Mouse (Mus musculus): ENCODE results near the gene Mest. TPM values are rescaled to one million over a fixed set of nuclear protein-coding genes. Genes with fewer than 3 reads are reported as not detected.

The Mest gene
- polyA plus RNA-seq, 1 experiment: 15.1 TPM

DNA sequence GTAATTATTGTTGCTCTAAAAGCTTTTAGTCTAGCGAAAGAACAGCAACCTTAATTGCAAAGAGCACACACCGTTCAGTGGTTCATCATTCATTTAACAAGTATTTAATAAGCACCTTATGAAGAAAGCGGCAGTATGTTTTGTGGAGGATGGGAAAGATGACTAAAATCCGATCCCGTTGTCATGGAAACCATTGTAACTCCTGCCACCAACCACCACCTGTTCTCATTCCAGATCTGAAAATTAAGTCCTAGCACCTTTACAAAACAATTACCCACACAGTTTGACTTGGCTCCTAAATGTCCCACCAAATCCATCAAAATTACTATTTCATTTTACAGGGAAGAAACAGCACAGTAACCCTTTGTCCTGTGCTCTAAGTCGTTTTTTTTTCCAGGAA lies 29.1 kb upstream of the Mest start:
- H3K4me1 ChIP-seq (ENCODE audit: control insufficient read depth, insufficient read depth, insufficient read length, low read length): peaks cover 3% of the 10 kb centered on the region; the same call in 1 of the 2 replicates
- TF ChIP-seq POLR2A (IDR thresholded peaks at IDR 0.05; ENCODE audit: low read depth, low read length): no peak
- TF ChIP-seq CTCF (IDR thresholded peaks at IDR 0.05; ENCODE audit: extremely low read depth, insufficient read length, insufficient replicate concordance, low read depth, low read length): no peak
- no peaks in the 10 kb centered on the region for H3K36me3 ChIP-seq (ENCODE audit: control insufficient read depth, insufficient read depth, low read length)
- no peak overlapping the region for H3K27ac ChIP-seq (ENCODE audit: insufficient read depth, low read depth, low read length)
- 41% methylated on average over 6 of the region's 6 CpGs for WGBS
- no peaks in the 10 kb centered on the region for H3K27me3 ChIP-seq (ENCODE audit: control insufficient read depth, insufficient read depth, low read length)
- no peak overlapping the region for H3K4me3 ChIP-seq (ENCODE audit: low read depth, low read length)

- H3K27me3 ChIP-seq (ENCODE audit: control insufficient read depth, insufficient read depth, low read length): no peaks in the 10 kb centered on the region
- no peaks in the 10 kb centered on the region for H3K36me3 ChIP-seq (ENCODE audit: control insufficient read depth, insufficient read depth, low read length)
- no peak overlapping the region for H3K27ac ChIP-seq (ENCODE audit: insufficient read depth, low read depth, low read length)
- TF ChIP-seq CTCF (IDR thresholded peaks at IDR 0.05; ENCODE audit: extremely low read depth, insufficient read length, insufficient replicate concordance, low read depth, low read length) (no peak), POLR2A (IDR thresholded peaks at IDR 0.05; ENCODE audit: low read depth, low read length) (no peak)
- H3K4me3 ChIP-seq (ENCODE audit: low read depth, low read length): no peak overlapping the region
- WGBS: 92% methylated on average over 8 of the region's 8 CpGs
- H3K4me1 ChIP-seq (ENCODE audit: control insufficient read depth, insufficient read depth, insufficient read length, low read length): peaks cover 3% of the 10 kb centered on the region; the same call in 1 of the 2 replicates
Measured at GRCm38 (mm10) chr6:30695124-30695523, 28.2 kb upstream of the Mest start.

GRCm38 (mm10) chr6:30697464-30697863 lies 25.9 kb upstream of the Mest start:
- Histone ChIP-seq H3K27ac (ENCODE audit: insufficient read depth, low read depth, low read length) (no peak overlapping the region), H3K36me3 (ENCODE audit: control insufficient read depth, insufficient read depth, low read length) (no peaks in the 10 kb centered on the region), H3K27me3 (ENCODE audit: control insufficient read depth, insufficient read depth, low read length) (no peaks in the 10 kb centered on the region), H3K4me3 (ENCODE audit: low read depth, low read length) (no peak overlapping the region), H3K4me1 (ENCODE audit: control insufficient read depth, insufficient read depth, insufficient read length, low read length) (peaks cover 3% of the 10 kb centered on the region; the same call in 1 of the 2 replicates)
- TF ChIP-seq CTCF (IDR thresholded peaks at IDR 0.05; ENCODE audit: extremely low read depth, insufficient read length, insufficient replicate concordance, low read depth, low read length) (no peak), POLR2A (IDR thresholded peaks at IDR 0.05; ENCODE audit: low read depth, low read length) (no peak)
- WGBS: 67% methylated on average over 5 of the region's 5 CpGs

GRCm38 (mm10) chr6:30698036-30698435 lies 25.3 kb upstream of the Mest start:
- no peak overlapping the region for H3K27ac ChIP-seq (ENCODE audit: insufficient read depth, low read depth, low read length)
- TF ChIP-seq CTCF (IDR thresholded peaks at IDR 0.05; ENCODE audit: extremely low read depth, insufficient read length, insufficient replicate concordance, low read depth, low read length) (no peak), POLR2A (IDR thresholded peaks at IDR 0.05; ENCODE audit: low read depth, low read length) (no peak)
- no peak overlapping the region for H3K4me3 ChIP-seq (ENCODE audit: low read depth, low read length)
- no peaks in the 10 kb centered on the region for H3K36me3 ChIP-seq (ENCODE audit: control insufficient read depth, insufficient read depth, low read length)
- no peaks in the 10 kb centered on the region for H3K27me3 ChIP-seq (ENCODE audit: control insufficient read depth, insufficient read depth, low read length)
- H3K4me1 ChIP-seq (ENCODE audit: control insufficient read depth, insufficient read depth, insufficient read length, low read length): no peaks in the 10 kb centered on the region
- 83% methylated on average over 4 of the region's 4 CpGs for WGBS

- 47% methylated on average over 6 of the region's 6 CpGs for WGBS
- TF ChIP-seq CTCF (IDR thresholded peaks at IDR 0.05; ENCODE audit: extremely low read depth, insufficient read length, insufficient replicate concordance, low read depth, low read length) (no peak), POLR2A (IDR thresholded peaks at IDR 0.05; ENCODE audit: low read depth, low read length) (no peak)
- Histone ChIP-seq H3K36me3 (ENCODE audit: control insufficient read depth, insufficient read depth, low read length) (no peaks in the 10 kb centered on the region), H3K27me3 (ENCODE audit: control insufficient read depth, insufficient read depth, low read length) (no peaks in the 10 kb centered on the region), H3K4me1 (ENCODE audit: control insufficient read depth, insufficient read depth, insufficient read length, low read length) (no peaks in the 10 kb centered on the region), H3K27ac (ENCODE audit: insufficient read depth, low read depth, low read length) (no peak overlapping the region), H3K4me3 (ENCODE audit: low read depth, low read length) (no peak overlapping the region)
Measured at GRCm38 (mm10) chr6:30700182-30700581, 23.2 kb upstream of the Mest start.

GRCm38 (mm10) chr6:30702881-30703280 lies 20.5 kb upstream of the Mest start:
- Histone ChIP-seq H3K36me3 (ENCODE audit: control insufficient read depth, insufficient read depth, low read length) (no peaks in the 10 kb centered on the region), H3K27ac (ENCODE audit: insufficient read depth, low read depth, low read length) (no peak overlapping the region), H3K4me3 (ENCODE audit: low read depth, low read length) (no peak overlapping the region), H3K27me3 (ENCODE audit: control insufficient read depth, insufficient read depth, low read length) (no peaks in the 10 kb centered on the region), H3K4me1 (ENCODE audit: control insufficient read depth, insufficient read depth, insufficient read length, low read length) (no peaks in the 10 kb centered on the region)
- no peak for TF ChIP-seq POLR2A (IDR thresholded peaks at IDR 0.05; ENCODE audit: low read depth, low read length)
- no peak for TF ChIP-seq CTCF (IDR thresholded peaks at IDR 0.05; ENCODE audit: extremely low read depth, insufficient read length, insufficient replicate concordance, low read depth, low read length)
- 86% methylated on average over 6 of the region's 6 CpGs for WGBS

DNA sequence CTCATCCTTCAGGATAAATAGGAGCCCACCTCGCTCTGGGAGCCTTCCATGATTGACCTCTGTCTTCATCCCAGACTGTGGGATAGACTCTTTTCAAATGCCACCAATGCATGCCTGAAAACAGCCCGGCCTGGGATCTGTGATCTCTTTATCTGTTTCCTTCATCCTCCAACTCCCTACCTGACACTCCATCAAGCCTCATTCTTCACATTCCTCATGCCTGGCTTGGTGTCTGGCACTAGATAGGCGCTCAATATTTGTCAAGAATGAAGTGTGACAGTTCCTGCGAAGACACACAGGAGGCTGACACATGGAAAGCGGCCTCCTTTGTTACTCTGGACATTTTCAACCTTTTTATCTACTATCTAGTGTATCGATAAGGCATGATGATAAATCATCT lies 19.9 kb upstream of the Mest start:
- H3K27me3 ChIP-seq (ENCODE audit: control insufficient read depth, insufficient read depth, low read length): no peaks in the 10 kb centered on the region
- 63% methylated on average over 6 of the region's 6 CpGs for WGBS
- H3K4me3 ChIP-seq (ENCODE audit: low read depth, low read length): no peak overlapping the region
- no peak overlapping the region for H3K27ac ChIP-seq (ENCODE audit: insufficient read depth, low read depth, low read length)
- no peak for TF ChIP-seq POLR2A (IDR thresholded peaks at IDR 0.05; ENCODE audit: low read depth, low read length)
- H3K4me1 ChIP-seq (ENCODE audit: control insufficient read depth, insufficient read depth, insufficient read length, low read length): no peaks in the 10 kb centered on the region
- no peaks in the 10 kb centered on the region for H3K36me3 ChIP-seq (ENCODE audit: control insufficient read depth, insufficient read depth, low read length)
